Mouse (Mus musculus): ENCODE data around the gene Myof.

Gene Myof

DNA sequence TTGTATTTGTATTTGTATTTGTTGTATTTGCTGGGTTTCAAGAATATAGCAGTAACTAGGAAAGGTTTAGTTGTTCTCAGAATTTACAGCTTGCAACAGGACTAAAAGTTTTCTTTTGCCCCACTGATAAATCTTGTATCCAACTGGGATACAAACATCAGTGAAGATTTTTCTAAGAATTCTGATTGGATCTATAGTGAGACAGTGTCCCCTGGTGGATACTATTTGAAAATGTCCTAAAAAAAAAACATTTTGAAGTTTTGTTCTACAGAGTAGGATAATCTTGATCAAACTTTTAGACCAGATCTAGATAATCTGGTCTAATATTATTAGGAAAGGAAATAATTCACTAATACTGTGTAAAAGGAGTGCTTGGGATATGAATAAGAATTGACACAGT, 106.3 kb downstream of the Myof start:
- DNase-seq: no peak

DNA sequence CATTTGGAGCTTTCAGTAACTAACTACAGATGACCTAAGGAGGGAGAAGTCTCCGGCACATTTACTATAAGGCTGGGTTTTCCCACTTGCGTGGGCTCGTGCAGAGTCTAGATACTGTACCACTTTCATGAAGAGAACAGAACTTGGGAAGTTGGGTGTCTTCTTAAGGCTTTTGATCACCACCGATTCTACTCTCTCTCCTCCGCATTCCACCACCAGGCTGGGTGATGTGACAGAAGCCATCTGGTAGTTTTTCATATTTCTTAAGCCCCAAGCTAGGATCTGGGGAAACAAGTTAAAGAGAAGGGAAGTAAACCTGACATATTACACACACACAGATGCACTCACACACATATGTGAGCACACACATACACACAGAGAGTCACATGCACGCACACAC, 108.7 kb downstream of the Myof start:
- no peak for DNase-seq

DNA sequence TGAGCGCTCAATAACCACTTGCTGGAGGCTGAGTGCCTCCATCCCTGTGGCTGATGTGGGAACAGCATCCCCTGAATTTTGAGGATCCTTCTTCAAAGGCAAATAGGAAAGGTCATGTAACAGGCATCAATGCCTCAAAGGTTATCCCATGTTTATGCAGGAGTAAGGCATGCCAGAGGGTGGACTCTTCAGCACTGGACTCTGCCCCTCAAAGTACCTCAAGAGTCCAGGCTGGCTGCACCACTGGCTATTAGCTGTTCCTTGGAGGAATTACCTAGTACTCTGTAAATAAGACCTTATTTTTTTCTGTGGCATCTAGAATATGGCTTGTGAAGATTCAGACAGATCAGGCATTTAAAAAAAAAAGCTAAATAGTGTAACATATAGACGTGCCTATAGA, 111.2 kb downstream of the Myof start:
- no peak for DNase-seq

DNA sequence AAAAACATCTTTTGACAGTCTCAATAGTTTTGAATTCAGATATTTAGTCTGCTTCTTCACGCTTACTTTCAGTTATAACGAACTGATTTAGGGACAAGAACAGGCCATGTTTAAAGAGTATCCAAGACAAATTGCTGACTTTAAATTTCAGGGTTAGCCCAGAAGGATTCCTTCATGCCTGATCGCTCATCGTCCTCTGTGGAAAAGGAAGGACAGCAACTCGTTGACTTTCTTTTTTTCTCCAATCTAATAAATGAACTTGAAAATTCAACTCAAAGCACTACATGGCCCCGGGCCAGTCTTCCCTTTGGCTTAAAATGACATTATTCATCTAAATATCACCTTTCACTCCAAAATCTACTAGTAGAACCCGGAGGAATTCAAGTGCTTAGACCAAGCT, 115.5 kb downstream of the Myof start:
- DNase-seq: no peak

DNA sequence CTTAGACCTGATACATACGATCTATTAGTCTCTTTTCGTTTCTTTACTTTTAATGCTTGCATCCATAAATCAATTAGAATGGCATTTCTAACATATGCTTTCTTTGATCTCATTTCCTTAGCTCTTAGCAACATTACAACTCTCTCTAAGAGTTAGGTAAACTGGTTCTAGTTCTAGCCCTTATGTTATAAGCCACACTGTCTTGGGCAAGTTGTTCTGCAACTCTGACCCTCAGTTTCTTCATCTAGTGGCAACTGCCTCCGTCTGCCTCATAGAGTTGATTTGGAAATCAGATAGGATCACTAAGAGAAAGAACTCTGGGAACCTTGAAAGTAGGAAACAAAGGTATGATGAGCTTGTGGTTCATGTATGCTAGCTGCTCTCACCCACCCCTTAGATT, 118.1 kb downstream of the Myof start:
- DNase-seq: no peak

DNA sequence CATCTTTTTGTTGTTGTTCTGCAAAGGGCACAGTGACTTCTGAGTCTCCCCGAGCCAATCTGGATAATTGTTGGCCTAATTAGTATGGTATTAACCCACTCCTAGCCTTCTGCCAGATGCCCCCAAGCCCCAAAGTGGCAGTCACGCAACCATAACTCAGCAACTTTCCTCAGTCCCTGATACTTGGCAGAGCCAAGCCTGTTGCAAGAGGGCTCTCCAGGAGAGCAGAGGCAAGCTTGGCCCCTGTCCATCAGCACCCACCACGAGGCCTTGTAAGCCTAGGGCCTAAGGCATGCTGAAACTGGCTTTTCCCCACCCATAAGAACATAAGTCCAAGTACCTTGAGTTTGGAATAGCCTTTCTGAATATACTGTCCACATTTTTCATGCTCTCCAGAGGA, 119.1 kb downstream of the Myof start:
- no peak for DNase-seq

DNA sequence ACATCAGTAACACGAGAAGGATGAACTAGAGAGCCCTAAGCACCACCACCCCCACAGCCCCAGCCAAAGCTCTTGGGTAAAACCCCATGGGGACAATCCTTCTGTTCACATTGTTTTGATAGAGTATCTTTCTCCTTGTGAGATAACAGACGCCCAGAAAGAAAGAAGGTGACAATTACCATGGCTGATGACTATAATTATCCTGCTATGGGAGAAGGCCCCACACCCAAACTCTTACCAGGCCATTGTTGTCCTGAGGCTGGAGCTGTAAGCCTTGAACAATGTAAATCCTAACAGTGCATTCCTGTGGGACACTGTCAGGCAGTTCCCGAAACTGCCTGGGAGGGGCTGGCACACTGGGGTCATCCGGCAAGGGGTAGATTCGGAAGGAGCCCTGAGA, 122.3 kb downstream of the Myof start:
- no peak for DNase-seq

DNA sequence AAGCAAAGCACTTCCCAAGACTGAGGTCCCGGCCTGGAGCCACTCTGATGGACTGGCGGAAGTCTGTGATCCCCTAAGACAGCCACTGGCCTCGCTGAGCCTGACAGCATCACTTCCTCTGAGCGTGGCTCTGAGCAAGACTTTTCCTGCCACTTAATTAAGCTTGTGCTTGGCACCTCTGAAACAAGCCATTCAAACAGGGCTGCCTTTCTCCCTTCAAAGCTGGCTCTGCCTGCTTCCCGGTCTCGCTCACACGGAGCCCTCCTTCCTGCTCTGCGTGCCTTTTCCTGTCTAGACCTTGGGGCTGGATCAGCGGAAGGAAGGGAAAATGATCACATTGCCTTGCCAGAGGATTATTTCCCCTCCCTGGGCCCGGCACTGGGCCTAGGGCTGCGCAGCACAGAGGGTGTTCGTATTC, 124.9 kb downstream of the Myof start:
- DNase-seq: peak; percentile 33

DNA sequence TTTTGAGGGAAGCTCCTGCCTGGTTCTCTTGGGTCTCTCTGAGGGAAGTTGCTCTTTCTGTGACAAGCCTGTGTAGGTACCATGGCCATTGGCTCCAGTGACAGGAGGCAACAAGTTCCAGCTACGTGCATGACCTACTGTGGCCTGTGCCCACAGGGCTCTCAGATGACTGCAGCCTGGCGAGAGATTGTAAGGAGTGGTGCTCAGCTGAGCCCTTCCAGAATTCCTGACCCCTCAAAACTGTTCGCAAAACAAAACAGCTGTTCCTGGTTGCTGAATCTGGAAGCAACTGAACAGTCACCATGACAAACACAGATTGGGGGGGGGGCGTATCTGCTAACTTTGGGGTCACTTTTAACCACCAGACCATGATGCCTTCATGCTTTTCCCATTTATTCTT, 129.1 kb downstream of the Myof start:
- peak; percentile 9 for DNase-seq

DNA sequence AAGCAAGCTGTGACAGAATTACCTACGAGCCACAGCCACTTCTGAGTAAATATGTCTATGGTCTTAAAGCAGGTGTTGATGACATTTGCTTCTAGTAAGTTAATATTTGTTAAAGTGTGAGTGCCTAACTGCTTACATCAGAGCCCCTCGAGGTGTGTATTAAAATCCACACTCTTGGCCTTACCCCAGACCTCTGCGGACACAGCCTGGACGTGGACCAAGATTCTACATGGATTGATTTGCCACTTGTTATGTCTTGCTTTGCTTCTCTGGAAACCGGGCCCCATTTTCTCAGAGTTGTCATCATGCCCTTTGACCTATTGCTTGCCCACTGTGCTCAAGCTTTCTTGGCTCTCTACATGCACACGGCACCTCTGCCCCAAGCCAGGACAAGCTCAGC, 130.9 kb downstream of the Myof start:
- no peak for DNase-seq

DNA sequence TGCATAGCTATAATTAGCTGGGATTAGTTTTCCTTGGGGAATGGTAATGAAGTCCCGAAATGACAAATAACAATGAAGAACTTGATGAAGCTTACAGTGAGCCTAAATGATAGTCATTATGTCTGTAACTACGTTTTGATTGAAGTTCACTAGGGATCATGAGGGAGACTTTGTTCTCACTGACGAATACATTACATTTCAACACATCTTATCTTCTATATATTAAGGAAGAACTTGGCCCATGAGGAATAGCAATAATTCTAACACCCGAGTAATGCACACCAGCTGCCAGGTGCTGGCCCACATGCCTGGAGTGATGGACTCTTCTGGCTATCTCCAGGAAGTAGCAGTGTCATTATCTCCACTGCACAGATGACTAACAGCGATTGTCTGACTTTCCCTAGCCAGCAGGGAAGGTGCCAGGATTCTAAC, 133.5 kb downstream of the Myof start:
- no peak for DNase-seq

DNA sequence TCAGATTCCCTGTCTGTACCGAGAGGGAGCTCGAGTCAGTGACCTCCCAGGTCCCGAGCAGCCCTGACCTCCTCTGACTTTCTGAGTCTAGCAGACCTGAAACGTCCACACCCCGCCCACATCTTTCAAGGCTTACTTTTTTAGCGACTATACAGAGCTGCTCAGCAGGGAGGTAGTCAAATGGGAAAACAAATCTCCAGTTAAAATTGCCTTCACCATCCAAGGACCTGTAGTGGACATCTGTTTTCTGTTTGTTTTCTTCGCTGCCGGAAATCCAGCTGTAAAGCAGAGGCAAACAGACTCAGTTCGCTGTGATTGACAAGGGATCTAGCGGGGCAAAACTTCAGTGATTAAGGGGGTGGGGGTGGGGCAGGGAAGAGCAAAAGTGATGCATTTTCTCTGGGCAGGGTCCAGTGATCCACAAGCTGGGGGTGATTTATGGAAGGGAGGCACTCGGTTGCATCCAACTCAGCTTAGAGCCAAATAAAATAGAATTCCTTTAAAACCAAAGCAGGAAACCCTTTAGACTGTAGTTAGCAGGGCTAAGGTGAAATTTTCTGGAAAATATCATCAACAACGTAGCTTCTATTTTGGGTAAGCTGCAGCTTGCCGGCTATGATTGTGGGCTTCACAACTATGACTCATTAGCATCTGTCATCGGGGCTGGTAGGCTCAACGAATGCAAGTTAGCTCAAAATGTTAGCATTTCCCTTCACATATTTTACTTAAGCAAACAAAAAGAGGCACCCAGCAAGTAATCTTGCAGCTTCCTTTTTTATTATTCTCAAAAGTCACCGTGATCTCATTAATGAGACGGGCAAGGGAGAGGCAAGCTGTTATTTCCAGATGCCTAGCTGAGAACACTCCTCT, 135.7 kb downstream of the Myof start:
- no peak for DNase-seq

DNA sequence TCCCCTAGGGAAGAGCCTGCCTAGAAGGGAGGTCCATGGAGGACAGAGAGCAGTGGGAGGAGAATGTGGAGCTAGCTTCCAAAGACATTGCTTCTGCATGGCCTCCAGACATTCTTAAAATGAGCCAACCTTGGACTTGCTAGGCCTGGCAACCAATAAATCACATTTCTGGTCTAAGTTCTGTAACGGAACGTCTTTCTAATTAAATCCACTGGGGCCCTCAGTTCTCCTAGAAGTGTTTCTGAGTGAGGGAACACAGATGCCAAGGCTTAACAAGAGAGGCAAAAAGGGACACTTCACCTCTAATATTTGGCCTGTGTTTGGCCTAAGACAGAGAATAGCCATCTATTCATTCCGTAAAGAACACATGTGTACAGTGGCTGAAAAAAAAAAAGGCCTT, 136.5 kb downstream of the Myof start:
- DNase-seq: no peak

DNA sequence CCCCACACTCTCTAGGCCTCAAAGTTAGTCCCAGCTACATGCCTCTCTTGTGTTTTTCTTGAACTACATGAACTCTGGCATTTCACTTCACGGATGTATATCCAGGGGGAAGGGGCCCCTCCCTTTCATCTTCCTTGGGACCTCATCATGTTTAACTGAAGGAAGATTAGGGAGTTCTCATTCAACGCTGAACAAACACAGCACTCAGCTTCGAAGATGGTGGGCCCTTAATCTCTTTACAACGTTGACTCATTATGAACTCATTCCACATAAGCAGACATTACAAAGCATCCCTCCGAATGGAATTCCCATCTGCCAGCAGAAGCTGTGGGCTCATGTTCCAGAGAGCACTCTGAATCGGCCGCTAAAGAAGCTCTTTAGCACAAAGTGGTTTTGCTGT, 147.3 kb downstream of the Myof start:
- no peak for DNase-seq

DNA sequence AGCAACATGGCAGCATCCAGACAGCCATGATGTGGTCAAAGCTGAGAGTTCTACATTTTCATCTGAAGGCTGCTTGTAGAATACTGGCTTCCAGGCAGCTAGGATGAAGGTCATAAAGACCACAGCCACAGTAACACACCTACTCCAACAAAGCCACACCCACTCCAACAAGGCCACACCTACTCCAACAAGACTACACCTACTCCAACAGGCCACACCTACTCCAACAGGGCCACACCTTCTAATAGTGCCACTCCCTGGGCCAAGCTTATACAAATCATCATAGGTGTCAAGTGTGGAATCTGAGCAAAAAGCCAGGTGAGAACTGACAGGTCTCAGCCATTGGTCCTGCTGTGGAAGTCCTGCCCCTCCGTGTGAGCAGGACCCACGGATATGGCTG, 152.4 kb downstream of the Myof start:
- no peak for DNase-seq

DNA sequence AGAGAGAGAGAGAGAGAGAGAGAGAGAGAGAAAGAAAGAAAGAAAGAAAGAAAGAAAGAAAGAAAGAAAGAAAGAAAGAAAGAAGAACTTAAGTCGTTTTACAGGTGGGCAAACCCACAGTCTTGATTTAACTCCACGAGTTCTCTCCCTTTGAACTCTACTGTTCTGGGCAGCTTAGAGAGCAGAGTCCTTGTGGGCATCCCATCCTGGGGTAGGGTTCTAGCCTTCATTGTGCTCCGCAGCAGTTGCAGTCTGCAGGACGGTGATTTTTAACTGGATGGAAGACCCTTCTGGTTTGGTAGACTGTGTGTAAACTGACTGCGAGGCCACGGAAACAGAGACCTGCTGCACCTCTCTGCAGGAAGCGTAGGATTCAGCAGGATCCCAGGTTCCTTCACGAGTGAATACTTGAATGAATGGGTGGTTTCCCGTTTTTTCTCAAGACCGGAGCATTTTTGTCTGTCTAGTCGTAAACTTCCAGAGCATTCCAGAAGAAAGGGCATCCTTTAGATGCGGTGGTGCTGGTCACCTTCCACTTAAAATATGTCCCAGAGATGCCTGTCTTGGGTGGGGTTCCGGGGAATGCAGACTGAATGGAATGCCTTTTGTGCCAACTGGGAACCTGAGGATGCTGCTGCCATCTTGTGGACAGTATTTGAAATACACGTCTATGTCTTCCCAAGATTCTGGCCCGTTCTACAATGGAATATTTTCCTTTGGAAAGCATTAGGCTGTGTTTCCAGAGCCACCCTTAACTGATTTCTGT, 156.8 kb downstream of the Myof start:
- peak; percentile 71 for DNase-seq

DNA sequence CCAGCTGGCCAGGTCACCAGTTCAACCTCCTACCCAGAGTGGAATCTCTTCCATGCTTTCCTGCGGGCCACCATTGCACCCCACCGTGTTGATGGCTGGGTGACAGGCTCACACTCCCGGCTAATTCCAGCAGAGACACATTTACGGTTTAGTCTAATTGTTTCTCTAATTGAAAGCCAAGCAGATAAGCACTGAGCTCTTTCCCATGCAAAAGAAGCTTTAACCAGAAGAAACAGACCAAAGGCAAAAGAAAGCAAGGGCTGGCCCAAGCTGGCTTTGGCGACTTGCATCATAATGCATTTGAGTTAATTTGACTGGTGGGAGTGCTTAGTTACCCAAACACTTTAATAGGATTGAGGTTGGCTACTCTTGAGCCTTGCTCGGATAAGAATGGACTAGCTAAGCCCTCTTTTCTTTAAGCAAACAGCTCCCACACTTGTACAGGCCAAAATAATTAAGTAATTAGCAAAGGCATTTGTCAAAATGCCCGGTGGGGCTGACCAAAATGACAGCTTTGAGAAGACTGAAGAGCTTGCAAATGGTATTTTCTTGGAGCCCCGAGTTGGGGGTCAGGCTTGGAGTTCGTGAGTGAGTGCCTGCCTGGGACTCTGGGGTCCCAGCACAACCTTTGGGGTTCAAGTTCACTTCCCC, 161.8 kb downstream of the Myof start:
- no peak for DNase-seq

DNA sequence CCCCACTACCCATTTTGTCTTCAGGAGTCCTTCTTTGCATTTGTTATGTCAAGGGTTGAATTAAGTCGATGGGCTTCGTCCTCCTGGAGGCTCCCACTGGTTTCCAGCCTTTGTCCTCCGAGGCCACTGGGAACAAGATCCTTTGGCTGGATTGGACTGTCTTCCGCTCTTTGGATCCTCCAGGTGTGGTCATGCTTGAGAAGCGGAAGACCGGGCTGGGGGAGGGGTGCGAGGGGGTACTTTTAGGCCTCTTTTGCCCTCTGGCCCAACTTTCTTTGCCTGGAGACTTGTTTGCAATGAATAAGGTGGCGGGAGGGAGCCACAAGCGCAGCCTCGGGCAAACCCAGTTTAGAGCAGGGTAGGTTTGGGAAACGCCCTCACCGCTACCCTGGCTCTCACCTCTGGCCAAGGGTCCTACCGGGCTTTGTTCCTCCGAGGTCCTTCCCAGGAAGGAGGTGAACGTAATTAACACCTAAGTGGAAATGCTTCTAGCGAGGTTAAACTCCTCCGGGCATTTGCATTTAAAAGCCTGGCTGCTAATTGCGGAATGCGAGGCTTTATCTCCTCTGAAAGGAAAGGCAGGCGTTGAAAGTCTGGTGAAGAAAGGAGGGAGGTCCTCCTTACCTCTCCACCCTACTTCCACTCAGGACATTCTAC, 165.7 kb downstream of the Myof start:
- no peak for DNase-seq

DNA sequence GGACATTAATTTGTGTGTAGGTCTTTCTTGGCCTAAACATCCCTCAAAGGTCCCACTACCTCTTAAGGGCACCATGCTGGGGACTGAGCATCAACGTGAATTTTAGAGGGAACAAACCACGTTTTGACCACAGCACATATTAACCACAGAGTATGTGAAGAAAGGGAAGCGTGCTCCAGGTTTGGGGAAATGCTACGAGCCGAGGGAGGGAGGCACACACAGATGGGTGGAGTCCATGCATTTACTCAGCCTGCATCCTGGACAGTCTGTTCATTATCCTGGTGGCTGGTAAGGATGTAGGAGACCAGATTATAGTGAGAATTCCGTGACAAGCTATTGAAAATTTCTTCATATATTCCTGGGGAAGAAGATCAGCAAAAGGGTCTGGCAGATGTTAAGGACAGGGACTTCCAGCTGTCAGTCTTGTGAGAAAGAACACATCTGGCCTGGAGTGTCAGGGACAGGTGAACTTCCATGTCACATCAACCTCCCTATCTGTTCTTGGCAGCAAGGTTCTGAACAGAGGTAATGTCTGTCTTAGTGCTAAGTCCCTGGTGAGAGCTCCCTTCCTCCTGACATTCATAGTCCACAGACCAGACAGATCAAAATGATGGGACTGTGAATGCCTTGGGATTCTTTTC, 166.7 kb downstream of the Myof start:
- DNase-seq: no peak

DNA sequence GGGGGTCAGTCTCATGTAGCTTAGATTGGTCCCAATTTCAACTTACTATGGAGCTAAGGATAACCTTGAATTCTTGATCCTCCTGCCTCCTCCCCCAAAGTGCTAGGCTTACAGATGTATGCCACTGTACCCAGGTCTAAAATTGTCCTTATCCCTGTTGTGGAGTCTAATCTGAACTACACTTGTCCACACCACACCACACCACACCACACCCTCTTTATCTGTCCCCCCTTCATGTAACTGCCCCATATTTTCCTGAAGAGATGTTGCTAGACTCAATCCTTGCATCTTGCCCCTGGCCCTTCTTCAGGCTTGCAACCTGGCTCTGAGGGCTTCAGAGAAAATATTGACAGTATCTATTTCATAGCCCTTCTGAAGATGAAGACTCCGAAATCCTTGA, 169.9 kb downstream of the Myof start:
- no peak for DNase-seq

DNA sequence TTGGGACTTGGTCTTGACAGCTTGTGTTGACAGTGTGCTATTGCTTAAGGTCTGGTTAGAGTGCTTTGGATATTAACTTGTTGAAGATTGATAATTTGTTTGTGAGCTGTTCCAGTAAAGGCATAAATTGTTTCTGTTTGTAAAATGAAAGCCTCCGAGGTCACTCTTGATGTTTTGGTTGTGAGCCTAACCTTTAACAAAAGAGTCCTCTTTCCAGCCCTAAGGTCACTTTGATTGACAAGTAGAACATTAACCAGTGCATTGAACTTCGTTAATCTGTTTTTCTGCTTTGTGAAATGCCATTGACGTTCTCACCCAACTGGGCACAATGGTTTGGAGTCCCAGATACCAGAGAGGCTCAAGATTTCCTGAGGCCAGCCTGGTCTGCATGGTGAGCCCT, 175.8 kb downstream of the Myof start:
- no peak for DNase-seq

DNA sequence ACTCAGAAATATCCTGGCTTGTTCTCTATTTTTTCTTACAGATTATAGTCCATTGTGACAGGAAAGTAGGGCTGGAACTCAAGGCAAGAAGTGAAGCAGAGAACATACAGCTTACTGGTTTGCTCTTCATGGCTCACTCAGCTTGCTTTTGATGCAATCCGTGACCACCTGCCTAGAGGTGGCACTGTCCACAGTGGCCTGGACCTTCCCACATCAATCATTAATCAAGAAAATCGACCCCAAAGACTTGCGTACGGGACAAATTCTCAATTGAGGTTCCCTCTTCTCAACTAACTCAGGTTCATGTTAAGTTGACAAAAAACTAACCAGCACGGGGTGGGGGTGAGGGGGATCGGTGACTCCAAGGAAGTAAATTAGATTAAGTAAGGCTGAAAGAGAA, 176.4 kb downstream of the Myof start:
- DNase-seq: no peak

DNA sequence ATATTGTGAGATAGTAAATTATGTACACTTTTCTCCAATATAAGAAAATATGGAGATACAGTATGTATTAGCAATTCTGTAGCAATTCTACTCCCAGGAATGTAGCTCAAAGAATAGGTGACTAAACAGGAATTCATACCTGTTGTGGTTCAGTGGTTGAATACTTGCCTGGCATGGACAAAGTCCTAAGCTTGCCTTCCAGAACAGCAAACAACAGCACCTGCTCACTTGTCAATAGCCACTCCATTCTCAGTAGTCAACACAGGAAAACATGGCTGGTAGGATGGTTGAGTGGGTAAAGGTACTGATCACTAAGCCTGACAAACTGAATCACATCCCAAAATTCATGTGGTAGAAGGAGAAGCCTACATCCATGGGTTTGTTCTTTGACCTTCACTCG, 182.2 kb downstream of the Myof start:
- DNase-seq: no peak
